Mouse (Mus musculus) ES-E14 (cell line): ENCODE data around the gene Cmtm3. TPM values are rescaled to one million over a fixed set of nuclear protein-coding genes. Genes with fewer than 3 reads are reported as not detected.

Experiments
- DNase-seq: peaks from one replicate; pipeline ENCODE4 v3.0.0-alpha.2; 2013; ENCODE audit warnings: low read depth, low spot score
- H3K27ac ChIP-seq: 2 replicates; pipeline ENCODE4 v1.5.1; 2012; ENCODE audit warnings: low read depth, mild to moderate bottlenecking, low read length, moderate library complexity, mixed read lengths; ENCODE audit not compliant: poor library complexity, insufficient read depth, severe bottlenecking
- H3K36me3 ChIP-seq: 2 replicates; pipeline ENCODE4 v1.6.1; 2012; ENCODE audit warnings: mild to moderate bottlenecking, low read length, moderate library complexity, mixed read lengths; ENCODE audit not compliant: control insufficient read depth, poor library complexity, insufficient read depth, severe bottlenecking
- H3K4me1 ChIP-seq, 2 experiments: fragments of 150-350 bp in 1 of 2; sonication (generic) in 1 of 2; 2 replicates each; pipeline ENCODE4 v1.6.1; 2012; ENCODE audit warnings: low read length in 2 of 2, mild to moderate bottlenecking in 1 of 2, mixed read lengths in 1 of 2; ENCODE audit not compliant: control insufficient read depth in 2 of 2, insufficient read depth in 2 of 2, poor library complexity in 1 of 2
- H3K4me3 ChIP-seq, 2 experiments: fragments of 150-350 bp in 1 of 2; sonication (generic) in 1 of 2; 2 replicates each; pipeline ENCODE4 v1.5.1; 2012; ENCODE audit warnings: low read length in 2 of 2, low read depth in 1 of 2, mild to moderate bottlenecking in 1 of 2, mixed read lengths in 1 of 2; ENCODE audit not compliant: insufficient read depth in 1 of 2, poor library complexity in 1 of 2, severe bottlenecking in 1 of 2
- H3K9ac ChIP-seq: 2 replicates; pipeline ENCODE4 v1.6.1; 2012; ENCODE audit warnings: low read depth, mild to moderate bottlenecking, low read length, mixed read lengths; ENCODE audit not compliant: poor library complexity, insufficient read depth, severe bottlenecking
- H3K9me3 ChIP-seq: fragments of 150-350 bp; sonication (generic); 2 replicates; pipeline ENCODE4 v1.6.1; 2012; ENCODE audit warnings: low read depth, mild to moderate bottlenecking, low read length; ENCODE audit not compliant: control insufficient read depth, insufficient read depth
- CHD2 ChIP-seq: IDR thresholded peaks from 2 replicates; pipeline ENCODE4 v1.6.1; 2014; ENCODE audit warnings: mild to moderate bottlenecking, low read depth, low read length, inconsistent platforms
- HCFC1 ChIP-seq: IDR thresholded peaks from 2 replicates; pipeline ENCODE4 v1.6.1; 2012; ENCODE audit warnings: low read length, inconsistent platforms, borderline replicate concordance; ENCODE audit not compliant: insufficient read depth
- MAFK ChIP-seq: IDR thresholded peaks from 2 replicates; pipeline ENCODE4 v1.6.1; 2014; ENCODE audit warnings: mild to moderate bottlenecking, low read depth, low read length, inconsistent platforms; ENCODE audit not compliant: insufficient read depth
- ZC3H11A ChIP-seq: IDR thresholded peaks from 2 replicates; pipeline ENCODE4 v1.6.1; 2012; ENCODE audit warnings: low read depth, mild to moderate bottlenecking, inconsistent platforms, low read length, borderline replicate concordance
- ZNF384 ChIP-seq: IDR thresholded peaks from 2 replicates; pipeline ENCODE4 v1.6.1; 2012; ENCODE audit warnings: low read depth, low read length, inconsistent platforms
- in situ Hi-C, 2 experiments: fragments of 600-800 bp; cut with MboI; formaldehyde crosslinking; loops; one replicate each; pipeline ENCODE4 v1.15.1; 2025; ENCODE audit warnings: low sequenced_read_pairs in 2 of 2, inconsistent platforms in 1 of 2; ENCODE audit not compliant: unreplicated experiment in 2 of 2
- total RNA-seq: library from RNA; depleted of rRNA; stranded (reverse); fragments of 300-350 nt; gene quantifications from 2 replicates; pipeline ENCODE4 v1.2.3, GENCODE M21; 2012; rRNA removed

Cmtm3 gene
- total RNA-seq, 1 experiment: 12.6 TPM

DNA sequence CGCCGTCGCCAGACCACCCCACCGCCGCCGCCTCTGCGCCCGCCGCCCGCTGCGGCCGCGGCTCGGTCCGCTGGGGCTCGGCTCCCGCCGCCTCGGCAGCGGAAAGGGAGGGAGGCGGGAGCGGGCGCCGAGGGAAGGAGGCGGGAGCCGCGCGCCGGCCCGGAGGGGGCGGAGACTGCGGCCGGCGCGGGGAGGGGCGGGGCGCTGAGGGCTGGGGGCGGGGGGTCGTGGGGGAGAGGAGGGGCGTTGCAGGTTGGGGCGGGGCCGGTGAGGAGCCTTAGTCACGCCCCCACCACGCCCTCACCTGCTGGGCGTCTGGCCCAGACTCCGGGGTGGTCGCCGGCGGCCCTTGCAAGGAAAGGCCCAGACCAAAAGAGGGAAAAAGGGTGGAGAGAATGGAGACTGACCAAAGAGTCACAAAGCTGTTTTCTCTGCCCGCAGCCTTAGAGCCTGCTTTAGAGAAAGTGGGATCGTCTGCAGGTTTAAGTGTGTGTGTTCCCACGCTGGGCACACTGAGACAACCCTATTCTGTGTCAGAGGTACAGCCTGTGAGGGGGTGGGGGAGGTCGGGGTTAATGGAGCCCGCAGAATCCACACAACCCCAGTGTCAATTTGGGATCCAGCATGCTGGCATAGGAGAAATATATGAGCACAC lies 56.6 kb downstream of the Cmtm3 start, which contains the start of gene Cmtm4:
Gene Cmtm4 (minus strand): TSS at position 105 of the 655 bp plus-strand sequence.
- peak within 1 kb of the TSS; percentile 95 to 96 for H3K4me3 ChIP-seq
- no peaks in the 10 kb centered on the region for H3K9me3 ChIP-seq
- TF ChIP-seq CHD2: no peak
- TF ChIP-seq ZNF384: no peak
- no peak for TF ChIP-seq HCFC1
- no peak for TF ChIP-seq MAFK
- no peak for TF ChIP-seq ZC3H11A

More for the DNA sequence above, 56.6 kb downstream of the Cmtm3 start, which contains the start of gene Cmtm4:
- H3K9ac ChIP-seq: peak within 1 kb of the TSS; percentile 89
- no peak within 1 kb of the TSS for H3K27ac ChIP-seq
- no peak for DNase-seq
- in situ Hi-C loops: no loop called here
- H3K36me3 ChIP-seq: 0 out of 2 replicates have a peak, but pooled peaks cover 3% of the 10 kb centered on the region
- peaks cover 0 to 6% of the 10 kb centered on the region in 2 experiments; a peak in 2 of 4 replicates for H3K4me1 ChIP-seq

Other genes with a start within 250 kb of the Cmtm3 start
- 0.16 and 2.0 TPM in 2 replicates for gene Cdh5, start 237.8 kb upstream of the Cmtm3 start, total RNA-seq
- 0.09 and 0.11 TPM in 2 replicates for gene Bean1, start 169.0 kb upstream of the Cmtm3 start, total RNA-seq
- 8.7 and 9.8 TPM in 2 replicates for gene Tk2, start 90.9 kb upstream of the Cmtm3 start, total RNA-seq
- gene Cklf, start 88.5 kb upstream of the Cmtm3 start, total RNA-seq: 33.0 and 42.7 TPM in 2 replicates
- gene Cmtm2a, start 46.2 kb upstream of the Cmtm3 start, total RNA-seq: not detected in 2 replicates
- not detected in 2 replicates for gene Gm45711, start 29.3 kb upstream of the Cmtm3 start, total RNA-seq
- gene Cmtm1, start 29.3 kb upstream of the Cmtm3 start, total RNA-seq: not detected in 2 replicates
- not detected in 2 replicates for gene Gm11020, start 17.8 kb upstream of the Cmtm3 start, total RNA-seq
- not detected in 2 replicates for gene Cmtm2b, start 17.2 kb upstream of the Cmtm3 start, total RNA-seq
- gene Cmtm4, start 56.4 kb downstream of the Cmtm3 start, total RNA-seq: 20.5 and 21.3 TPM in 2 replicates
- gene Dync1li2, start 103.6 kb downstream of the Cmtm3 start, total RNA-seq: 27.5 and 28.9 TPM in 2 replicates
- 0.26 and 0.45 TPM in 2 replicates for gene Terb1, start 170.5 kb downstream of the Cmtm3 start, total RNA-seq
- 29.9 and 42.8 TPM in 2 replicates for gene Nae1, start 195.2 kb downstream of the Cmtm3 start, total RNA-seq
- 0.90 and 1.1 TPM in 2 replicates for gene Car7, start 195.3 kb downstream of the Cmtm3 start, total RNA-seq